Mouse (Mus musculus) CH12.LX (cell line): Measurements from ENCODE around the gene Fam193a. TPM values are rescaled to one million over a fixed set of nuclear protein-coding genes. Genes with fewer than 3 reads are reported as not detected.

ENCODE experiments used
- DNase-seq: peaks from one replicate; pipeline ENCODE4 v3.0.0-alpha.2; 2013; ENCODE audit errors: extremely low read depth
- H3K27ac ChIP-seq: 2 replicates; pipeline ENCODE4 v1.5.1; 2012; ENCODE audit warnings: low read depth, mild to moderate bottlenecking, control low read depth, moderate library complexity; ENCODE audit not compliant: insufficient read depth
- H3K27me3 ChIP-seq: replicated peaks from 2 replicates; pipeline ENCODE3; 2012; ENCODE audit warnings: inconsistent platforms
- H3K36me3 ChIP-seq, 2 experiments: replicated peaks in 1 of 2; 2 replicates each; pipeline versions ENCODE3 to v1.6.1; 2012; ENCODE audit warnings: inconsistent platforms in 1 of 2, low read length in 1 of 2, mild to moderate bottlenecking in 1 of 2, mixed read lengths in 1 of 2, moderate library complexity in 1 of 2; ENCODE audit not compliant: control insufficient read depth in 1 of 2, insufficient read depth in 1 of 2
- H3K4me1 ChIP-seq, 2 experiments: 2 replicates each; pipeline ENCODE4 v1.6.1; 2012; ENCODE audit warnings: inconsistent platforms in 1 of 2, moderate library complexity in 1 of 2; ENCODE audit not compliant: insufficient read depth in 2 of 2, control insufficient read depth in 1 of 2
- H3K4me2 ChIP-seq: 2 replicates; pipeline ENCODE4 v1.6.1; 2012; ENCODE audit warnings: low read depth, mild to moderate bottlenecking, control low read depth; ENCODE audit not compliant: poor library complexity, insufficient read depth, severe bottlenecking
- H3K4me3 ChIP-seq, 3 experiments: fragments of 150-350 bp in 1 of 3; sonication (generic) in 1 of 3; replicated peaks in 1 of 3; 2 replicates each; pipeline versions ENCODE3 to v1.5.1; 2011 to 2012; ENCODE audit warnings: low read depth in 2 of 3, low read length in 2 of 3, mild to moderate bottlenecking in 2 of 3, moderate library complexity in 2 of 3, control low read depth in 1 of 3, improper control_type of control experiment in 1 of 3, inconsistent platforms in 1 of 3, mixed read lengths in 1 of 3; ENCODE audit not compliant: poor library complexity in 1 of 3
- H3K79me2 ChIP-seq: replicated peaks from 2 replicates; pipeline ENCODE4 v1.6.1; 2012; ENCODE audit warnings: mild to moderate bottlenecking, moderate library complexity; ENCODE audit not compliant: control insufficient read depth, poor library complexity, insufficient read depth, severe bottlenecking; ENCODE audit errors: extremely low read depth
- H3K9ac ChIP-seq: 2 replicates; pipeline ENCODE4 v1.6.1; 2012; ENCODE audit warnings: low read depth, mild to moderate bottlenecking, control low read depth, moderate library complexity; ENCODE audit not compliant: insufficient read depth
- H3K9me3 ChIP-seq: replicated peaks from 2 replicates; pipeline ENCODE3; 2012; ENCODE audit warnings: low read length, inconsistent platforms, mixed read lengths
- BHLHE40 ChIP-seq: IDR thresholded peaks from 2 replicates; pipeline ENCODE4 v1.6.1; 2011; ENCODE audit warnings: mild to moderate bottlenecking, low read depth, low read length, improper control_type of control experiment
- CHD1 ChIP-seq: IDR thresholded peaks from 2 replicates; pipeline ENCODE4 v1.6.1; 2012; ENCODE audit warnings: low read depth, low read length, improper control_type of control experiment, inconsistent platforms
- CHD2 ChIP-seq: IDR thresholded peaks from 2 replicates; pipeline ENCODE4 v1.6.1; 2011; ENCODE audit warnings: low read length, improper control_type of control experiment
- CTCF ChIP-seq, 2 experiments: IDR thresholded peaks in 1 of 2; conservative IDR thresholded peaks in 1 of 2; 2 replicates each; pipeline ENCODE4 v1.5.1; 2011 to 2012; ENCODE audit warnings: low read depth in 2 of 2, low read length in 2 of 2, improper control_type of control experiment in 1 of 2, inconsistent platforms in 1 of 2, mild to moderate bottlenecking in 1 of 2, moderate library complexity in 1 of 2
- E2F4 ChIP-seq: IDR thresholded peaks from 2 replicates; pipeline ENCODE4 v1.6.1; 2011; ENCODE audit warnings: low read depth, low read length, improper control_type of control experiment; ENCODE audit not compliant: insufficient replicate concordance
- ELF1 ChIP-seq: IDR thresholded peaks from 2 replicates; pipeline ENCODE4 v1.6.1; 2014; ENCODE audit warnings: low read depth, mild to moderate bottlenecking, inconsistent platforms, low read length, improper control_type of control experiment
- EP300 ChIP-seq: IDR thresholded peaks from 2 replicates; pipeline ENCODE4 v1.6.1; 2011; ENCODE audit warnings: low read length, improper control_type of control experiment
- ETS1 ChIP-seq: conservative IDR thresholded peaks from 2 replicates; pipeline ENCODE4 v1.6.1; 2012; ENCODE audit warnings: low read depth, mild to moderate bottlenecking, inconsistent platforms, low read length, improper control_type of control experiment, moderate library complexity
- GABPA ChIP-seq: IDR thresholded peaks from 2 replicates; pipeline ENCODE4 v1.6.1; 2012; ENCODE audit warnings: low read depth, low read length, improper control_type of control experiment, inconsistent platforms; ENCODE audit not compliant: insufficient replicate concordance
- HCFC1 ChIP-seq: IDR thresholded peaks from 2 replicates; pipeline ENCODE4 v1.6.1; 2012; ENCODE audit warnings: low read depth, mild to moderate bottlenecking, inconsistent platforms, low read length, improper control_type of control experiment
- IRF4 ChIP-seq: IDR thresholded peaks from 2 replicates; pipeline ENCODE4 v1.6.1; 2014; ENCODE audit warnings: low read depth, mild to moderate bottlenecking, inconsistent platforms, low read length, improper control_type of control experiment
- JUN ChIP-seq: IDR thresholded peaks from 2 replicates; pipeline ENCODE4 v1.6.1; 2011; ENCODE audit warnings: low read depth, mild to moderate bottlenecking, low read length, improper control_type of control experiment, moderate library complexity; ENCODE audit not compliant: insufficient read depth
- JUND ChIP-seq: conservative IDR thresholded peaks from 2 replicates; pipeline ENCODE4 v1.6.1; 2011; ENCODE audit warnings: low read depth, low read length, improper control_type of control experiment
- KAT2A ChIP-seq: IDR thresholded peaks from 2 replicates; pipeline ENCODE4 v1.6.1; 2012; ENCODE audit warnings: low read length, improper control_type of control experiment, inconsistent platforms; ENCODE audit not compliant: insufficient replicate concordance
- MAFK ChIP-seq: IDR thresholded peaks from 2 replicates; pipeline ENCODE4 v1.6.1; 2011; ENCODE audit warnings: low read length, improper control_type of control experiment; ENCODE audit not compliant: insufficient replicate concordance
- MAX ChIP-seq: IDR thresholded peaks from 2 replicates; pipeline ENCODE4 v1.6.1; 2011; ENCODE audit warnings: low read length, improper control_type of control experiment
- MAZ ChIP-seq: IDR thresholded peaks from 2 replicates; pipeline ENCODE4 v1.6.1; 2012; ENCODE audit warnings: low read depth, mild to moderate bottlenecking, inconsistent platforms, low read length, improper control_type of control experiment, moderate library complexity
- MEF2A ChIP-seq: IDR thresholded peaks from 2 replicates; pipeline ENCODE4 v1.6.1; 2014; ENCODE audit warnings: low read depth, mild to moderate bottlenecking, inconsistent platforms, low read length, improper control_type of control experiment, borderline replicate concordance
- MXI1 ChIP-seq: IDR thresholded peaks from 2 replicates; pipeline ENCODE4 v1.6.1; 2011; ENCODE audit warnings: mild to moderate bottlenecking, low read depth, low read length, improper control_type of control experiment
- MYC ChIP-seq: IDR thresholded peaks from 2 replicates; pipeline ENCODE4 v1.6.1; 2011; ENCODE audit warnings: low read depth, mild to moderate bottlenecking, improper control_type of control experiment, low read length
- NELFE ChIP-seq: IDR thresholded peaks from 2 replicates; pipeline ENCODE4 v1.6.1; 2011; ENCODE audit warnings: low read depth, low read length, improper control_type of control experiment
- NRF1 ChIP-seq: IDR thresholded peaks from 2 replicates; pipeline ENCODE4 v1.6.1; 2014; ENCODE audit warnings: low read depth, mild to moderate bottlenecking, inconsistent platforms, low read length, improper control_type of control experiment, moderate library complexity
- PAX5 ChIP-seq: IDR thresholded peaks from 2 replicates; pipeline ENCODE4 v1.6.1; 2012; ENCODE audit warnings: low read length, inconsistent platforms, mixed read lengths
- POLR2A ChIP-seq: IDR thresholded peaks from 2 replicates; pipeline ENCODE4 v1.6.1; 2011; ENCODE audit warnings: low read depth, mild to moderate bottlenecking, improper control_type of control experiment, low read length
- POLR2AphosphoS2 ChIP-seq: IDR thresholded peaks from 2 replicates; pipeline ENCODE4 v1.6.1; 2011; ENCODE audit warnings: low read depth, low read length, improper control_type of control experiment
- RAD21 ChIP-seq: IDR thresholded peaks from 2 replicates; pipeline ENCODE4 v1.6.1; 2011; ENCODE audit warnings: low read depth, mild to moderate bottlenecking, low read length, improper control_type of control experiment, moderate library complexity
- RCOR1 ChIP-seq: conservative IDR thresholded peaks from 2 replicates; pipeline ENCODE4 v1.6.1; 2012; ENCODE audit warnings: low read depth, mild to moderate bottlenecking, inconsistent platforms, low read length, improper control_type of control experiment
- SIN3A ChIP-seq: IDR thresholded peaks from 2 replicates; pipeline ENCODE4 v1.6.1; 2012; ENCODE audit warnings: low read length, improper control_type of control experiment, inconsistent platforms
- SMC3 ChIP-seq: IDR thresholded peaks from 2 replicates; pipeline ENCODE4 v1.6.1; 2011; ENCODE audit warnings: low read depth, low read length, improper control_type of control experiment
- TBP ChIP-seq: conservative IDR thresholded peaks from 2 replicates; pipeline ENCODE4 v1.6.1; 2011; ENCODE audit warnings: low read depth, low read length, improper control_type of control experiment
- TCF12 ChIP-seq: IDR thresholded peaks from 2 replicates; pipeline ENCODE4 v1.6.1; 2014; ENCODE audit warnings: low read depth, mild to moderate bottlenecking, inconsistent platforms, low read length, improper control_type of control experiment
- UBTF ChIP-seq: IDR thresholded peaks from 2 replicates; pipeline ENCODE4 v1.6.1; 2012; ENCODE audit warnings: low read depth, mild to moderate bottlenecking, inconsistent platforms, low read length, improper control_type of control experiment, moderate library complexity
- USF1 ChIP-seq: IDR thresholded peaks from 2 replicates; pipeline ENCODE4 v1.6.1; 2014; ENCODE audit warnings: low read depth, mild to moderate bottlenecking, inconsistent platforms, low read length, improper control_type of control experiment
- USF2 ChIP-seq: conservative IDR thresholded peaks from 2 replicates; pipeline ENCODE4 v1.6.1; 2011; ENCODE audit warnings: low read depth, low read length, improper control_type of control experiment
- ZC3H11A ChIP-seq: IDR thresholded peaks from 2 replicates; pipeline ENCODE4 v1.6.1; 2012; ENCODE audit warnings: low read depth, mild to moderate bottlenecking, inconsistent platforms, low read length, improper control_type of control experiment
- ZKSCAN1 ChIP-seq: IDR thresholded peaks from 2 replicates; pipeline ENCODE4 v1.6.1; 2012; ENCODE audit warnings: low read depth, inconsistent platforms, low read length, improper control_type of control experiment, borderline replicate concordance
- ZMIZ1 ChIP-seq: IDR thresholded peaks from 2 replicates; pipeline ENCODE4 v1.6.1; 2012; ENCODE audit warnings: low read depth, mild to moderate bottlenecking, inconsistent platforms, low read length, improper control_type of control experiment
- ZNF384 ChIP-seq: IDR thresholded peaks from 2 replicates; pipeline ENCODE4 v1.6.1; 2012; ENCODE audit warnings: low read depth, low read length, improper control_type of control experiment, inconsistent platforms
- dilution Hi-C: fragments of 300-500 bp; cut with MboI; formaldehyde crosslinking; loops from 2 replicates; pipeline ENCODE4 v1.14.3; 2020; ENCODE audit warnings: low sequenced_read_pairs; ENCODE audit not compliant: extremely low pct_unique_long_range_greater_than_20kb, extremely low pct_ligation_motif_present
- in situ Hi-C: fragments of 300-500 bp; cut with MboI; formaldehyde crosslinking; loops from 3 replicates; pipeline ENCODE4 v1.14.3; 2019; ENCODE audit warnings: low sequenced_read_pairs, low pct_ligation_motif_present, low pct_unique_long_range_greater_than_20kb, mixed read lengths
- polyA plus RNA-seq: library from polyadenylated mRNA; unstranded; fragments of >175 nt; gene quantifications from 2 replicates; pipeline ENCODE4 v1.2.1, GENCODE M21; 2012; ENCODE audit warnings: low read depth; ENCODE audit not compliant: insufficient read length
- total RNA-seq, 2 experiments: library from RNA; depleted of rRNA; stranded (reverse); fragments of 300-350 nt in 1 of 2; fragments of >200 nt in 1 of 2; gene quantifications; 2 replicates each; pipeline ENCODE4 v1.2.3; 2012 to 2014

The Fam193a gene
- total RNA-seq (2012; rRNA removed) (7.2 and 8.5 TPM in 2 replicates), total RNA-seq (2014; rRNA removed) (3.6 and 3.8 TPM in 2 replicates), polyA plus RNA-seq (18.3 and 19.0 TPM in 2 replicates)

- dilution Hi-C loops (no loop called here), in situ Hi-C loops (no loop called here)
- DNase-seq, result peak; percentile 90
- Histone ChIP-seq H3K79me2 (peaks cover 30% of the 10 kb centered on the region), H3K27ac (no peak within 1 kb of the TSS), H3K9me3 (no peaks in the 10 kb centered on the region), H3K27me3 (no peaks in the 10 kb centered on the region), H3K4me3 (peak within 1 kb of the TSS; percentile 68 to 79 (median 78)), H3K4me1 (peaks cover 2 to 24% of the 10 kb centered on the region in 2 experiments; a peak in 3 of 4 replicates), H3K36me3 (peaks cover 0 to 18% of the 10 kb centered on the region in 2 experiments), H3K4me2 (peak within 1 kb of the TSS; percentile 96), H3K9ac (peak within 1 kb of the TSS; percentile 93)
- TF ChIP-seq CHD1, result 0 out of 2 replicates have a peak, but pooled peaks have one; percentile 47
- no peak for TF ChIP-seq PAX5
- TF ChIP-seq SIN3A, result peak; percentile 86
- peak; percentile 72 for TF ChIP-seq ELF1
- TF ChIP-seq USF1, result no peak
- TF ChIP-seq GABPA, result peak; percentile 73; the same call in 1 of the 2 replicates
- TF ChIP-seq KAT2A, result peak; percentile 97
- no peak; the same call in 1 of the 2 replicates for TF ChIP-seq POLR2AphosphoS2
- TF ChIP-seq POLR2A, result peak; percentile 79
- no peak for TF ChIP-seq ZKSCAN1
- no peak for TF ChIP-seq USF2
- TF ChIP-seq NELFE, result peak; percentile 75
- TF ChIP-seq CTCF (conservative IDR thresholded peaks at IDR 0.05 in 1 of 2, IDR thresholded peaks at IDR 0.05 in 1 of 2; ENCODE audit: low read depth in 2 of 2, low read length in 2 of 2), result no peak
- TF ChIP-seq UBTF, result no peak; the same call in 1 of the 2 replicates
- TF ChIP-seq TCF12, result peak; percentile 70
- peak; percentile 66 for TF ChIP-seq NRF1
- 0 out of 2 replicates have a peak, but pooled peaks have one; percentile 19 for TF ChIP-seq MAZ
- TF ChIP-seq ETS1, result no peak
- no peak for TF ChIP-seq RAD21
- TF ChIP-seq JUND, result no peak
- TF ChIP-seq MEF2A, result no peak
- TF ChIP-seq MYC, result 0 out of 2 replicates have a peak, but pooled peaks have one; percentile 36
- TF ChIP-seq EP300, result no peak
- no peak for TF ChIP-seq JUN
- TF ChIP-seq ZNF384, result no peak
- no peak for TF ChIP-seq MAFK
- peak; percentile 92 for TF ChIP-seq HCFC1
- no peak for TF ChIP-seq TBP
- TF ChIP-seq IRF4, result no peak; the same call in 1 of the 2 replicates
- TF ChIP-seq MAX, result peak; percentile 68
- TF ChIP-seq RCOR1, result no peak
- 0 out of 2 replicates have a peak, but pooled peaks have one; percentile 41 for TF ChIP-seq BHLHE40
- no peak; the same call in 1 of the 2 replicates for TF ChIP-seq ZMIZ1
- no peak for TF ChIP-seq ZC3H11A
- peak; percentile 59 for TF ChIP-seq CHD2
- peak; percentile 76 for TF ChIP-seq MXI1
- TF ChIP-seq E2F4, result no peak
- TF ChIP-seq SMC3, result no peak
Observed at GRCm38 (mm10) chr5:34369341-34370021, at the start of gene Fam193a. TSS of gene Fam193a (plus strand) at chr5:34369933.
